Mouse (Mus musculus) kidney, postnatal 14 days (tissue): ENCODE data around the gene Foxj2.

Experiments used
- DNase-seq: peaks from one replicate; pipeline ENCODE4 v3.0.0; 2022; ENCODE audit warnings: mixed read lengths

Gene Foxj2

GRCm38 (mm10) chr6:122819306-122820070 lies at the start of gene Foxj2:
Gene Foxj2 (plus strand): TSS chr6:122819914.
- peak; percentile 89 for DNase-seq

- no peak for DNase-seq
These were observed 48.9 kb upstream of the Foxj2 start for GRCm38 (mm10) chr6:122770760-122771315.

GRCm38 (mm10) chr6:122772701-122773100 lies 47.0 kb upstream of the Foxj2 start:
- no peak for DNase-seq

- no peak for DNase-seq
These were observed 45.4 kb upstream of the Foxj2 start for GRCm38 (mm10) chr6:122774345-122774744.

GRCm38 (mm10) chr6:122776040-122776439 lies 43.7 kb upstream of the Foxj2 start:
- DNase-seq = no peak

- DNase-seq = no peak
These were observed 39.8 kb upstream of the Foxj2 start for GRCm38 (mm10) chr6:122779916-122780315.

- no peak for DNase-seq
These were observed 38.5 kb upstream of the Foxj2 start for GRCm38 (mm10) chr6:122781167-122781566.

GRCm38 (mm10) chr6:122782164-122782563 lies 37.5 kb upstream of the Foxj2 start:
- no peak for DNase-seq

GRCm38 (mm10) chr6:122784866-122785265 lies 34.8 kb upstream of the Foxj2 start:
- no peak for DNase-seq

- peak; percentile 63 for DNase-seq
These were observed 33.4 kb upstream of the Foxj2 start for GRCm38 (mm10) chr6:122786275-122786674.

GRCm38 (mm10) chr6:122795254-122795935 lies 24.3 kb upstream of the Foxj2 start:
- DNase-seq = no peak

GRCm38 (mm10) chr6:122800640-122801300 lies 18.9 kb upstream of the Foxj2 start:
- DNase-seq = no peak

- peak; percentile 58 for DNase-seq
These were observed 18.4 kb upstream of the Foxj2 start, which contains the start of gene Slc2a3 for GRCm38 (mm10) chr6:122801301-122801800. Gene Slc2a3 (minus strand): TSS chr6:122801640.

GRCm38 (mm10) chr6:122801801-122802514 lies 17.8 kb upstream of the Foxj2 start:
- no peak for DNase-seq

GRCm38 (mm10) chr6:122804418-122804817 lies 15.3 kb upstream of the Foxj2 start:
- peak; percentile 78 for DNase-seq

GRCm38 (mm10) chr6:122810022-122810614 lies 9.6 kb upstream of the Foxj2 start:
- DNase-seq = no peak

GRCm38 (mm10) chr6:122810615-122811279 lies 9.0 kb upstream of the Foxj2 start:
- DNase-seq = peak; percentile 98

GRCm38 (mm10) chr6:122811280-122811652 lies 8.4 kb upstream of the Foxj2 start:
- DNase-seq = peak; percentile 96

GRCm38 (mm10) chr6:122811771-122812600 lies 7.7 kb upstream of the Foxj2 start:
- DNase-seq = peak; percentile 46

- DNase-seq = no peak
These were observed 7.0 kb upstream of the Foxj2 start for GRCm38 (mm10) chr6:122812716-122813115.
